Mouse (Mus musculus): ENCODE measurements at regions not wholly inside any gene's neighbourhood (a gene's known extent, or its start where the extent isn't known, plus 50 kb on each side); places are given as distances from the start of the nearest gene placed in this dataset.

DNA sequence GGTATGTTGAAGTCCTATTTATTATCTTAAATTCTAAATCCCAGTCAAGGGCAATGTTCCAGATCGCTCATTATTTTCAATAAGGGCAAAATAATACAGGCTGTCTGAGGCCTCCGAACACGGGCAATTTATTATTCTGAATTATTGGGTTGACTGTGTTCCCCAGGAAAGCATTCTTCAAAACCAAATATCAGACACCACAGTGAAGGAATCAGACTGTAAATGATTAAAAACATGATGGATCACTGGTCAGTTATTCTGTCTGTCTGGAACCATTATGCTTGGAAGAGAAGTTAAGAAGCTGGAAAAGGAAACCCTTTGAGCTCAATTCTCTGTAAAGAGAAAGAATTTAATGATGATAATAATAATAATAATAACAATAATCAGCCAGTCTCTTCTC lies 417.4 kb upstream of the Dcn start:
- Histone ChIP-seq H3K4me2 (replicated peaks) (no peak overlapping the region), H3K9me3 (no peaks in the 10 kb centered on the region), H3K27me3 (no peaks in the 10 kb centered on the region), H3K9ac (no peak overlapping the region), H3K4me1 (peaks cover 10% of the 10 kb centered on the region), H3K4me3 (no peak overlapping the region), H3K27ac (no peak overlapping the region), H3K36me3 (no peaks in the 10 kb centered on the region)
- WGBS: 74% methylated on average over 3 of the region's 3 CpGs
- ATAC-seq (ENCODE audit: low FRiP score, low read depth): no peak

DNA sequence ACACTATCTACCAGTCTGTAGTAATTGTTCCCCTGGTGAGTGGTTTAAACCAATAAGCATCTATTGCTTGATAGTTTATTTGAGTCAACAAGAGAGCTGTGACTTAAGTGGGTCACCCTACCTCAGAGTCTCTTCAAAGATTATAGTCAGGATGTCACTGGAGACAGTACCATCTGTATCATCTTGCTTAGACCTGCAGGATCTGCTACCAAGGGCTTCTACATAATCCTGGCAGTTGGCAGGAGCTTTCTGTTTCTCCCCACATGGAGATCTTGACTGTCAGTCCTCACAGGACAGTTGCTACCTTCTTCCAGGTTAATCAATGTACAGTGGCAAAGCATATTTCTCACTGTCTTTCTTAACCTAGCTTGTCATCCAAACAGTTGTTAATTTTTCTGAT lies 414.9 kb upstream of the Dcn start:
- Histone ChIP-seq H3K4me3 (no peak overlapping the region), H3K36me3 (no peaks in the 10 kb centered on the region), H3K9ac (no peak overlapping the region), H3K9me3 (no peaks in the 10 kb centered on the region), H3K4me1 (peaks cover 6% of the 10 kb centered on the region; the same call in 1 of the 2 replicates), H3K27ac (no peak overlapping the region), H3K27me3 (no peaks in the 10 kb centered on the region), H3K4me2 (replicated peaks) (no peak overlapping the region)
- ATAC-seq (ENCODE audit: low FRiP score, low read depth): no peak

DNA sequence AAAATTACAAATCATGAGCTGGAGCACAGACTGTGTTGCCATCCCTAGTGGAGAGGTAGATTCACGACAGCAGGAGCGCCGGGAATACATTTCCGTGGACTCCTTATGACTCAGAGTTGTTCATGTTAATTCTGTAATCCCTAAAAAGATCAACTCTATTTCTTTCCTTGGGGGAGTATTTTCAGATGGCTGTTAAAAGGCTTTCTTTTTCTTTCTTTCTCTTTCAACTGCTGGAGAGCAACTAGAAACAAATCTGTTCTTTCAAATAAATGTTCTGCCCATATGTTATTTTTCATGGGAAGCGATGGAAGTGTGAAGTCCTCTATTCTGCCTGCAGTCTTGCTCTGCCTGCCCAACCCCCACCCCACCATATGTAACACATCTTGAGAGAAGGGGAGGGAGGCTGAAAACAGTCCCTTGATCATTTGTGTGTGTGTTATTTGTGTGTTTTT lies 401.4 kb upstream of the Dcn start:
- WGBS: 51% methylated on average over 5 of the region's 5 CpGs
- no peaks in the 10 kb centered on the region for H3K9me3 ChIP-seq
- H3K4me1 ChIP-seq: peaks cover 13% of the 10 kb centered on the region; the same call in 1 of the 2 replicates
- H3K4me3 ChIP-seq: no peak overlapping the region
- H3K9ac ChIP-seq: no peak overlapping the region
- H3K27ac ChIP-seq: peak overlapping the region; percentile 0; the same call in 1 of the 2 replicates
- no peak overlapping the region for H3K4me2 ChIP-seq (replicated peaks)
- no peak for ATAC-seq (ENCODE audit: low FRiP score, low read depth)
- H3K36me3 ChIP-seq: no peaks in the 10 kb centered on the region
- H3K27me3 ChIP-seq: no peaks in the 10 kb centered on the region

DNA sequence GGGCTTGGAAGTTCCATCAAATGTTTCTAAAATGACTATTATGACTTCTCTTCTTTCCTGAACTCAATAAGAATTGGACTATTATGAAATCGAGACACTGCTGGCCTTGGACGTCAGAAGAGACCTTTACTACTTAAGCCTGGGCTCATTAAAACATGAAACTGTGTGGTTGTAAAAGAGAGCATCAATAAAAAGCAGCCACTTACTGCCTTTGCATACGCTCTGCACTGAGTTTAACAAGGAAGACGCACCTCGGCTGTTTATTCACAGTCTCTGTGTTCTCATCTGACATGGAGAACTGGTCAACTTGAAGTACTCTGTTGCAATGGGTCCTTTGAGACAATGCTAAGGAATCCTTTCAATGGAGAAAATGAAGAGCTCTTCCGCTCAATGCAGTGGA lies 399.8 kb upstream of the Dcn start:
- H3K36me3 ChIP-seq: no peaks in the 10 kb centered on the region
- no peak overlapping the region for H3K27ac ChIP-seq
- no peak overlapping the region for H3K4me3 ChIP-seq
- WGBS: 32% methylated on average over 6 of the region's 6 CpGs
- no peaks in the 10 kb centered on the region for H3K27me3 ChIP-seq
- H3K9me3 ChIP-seq: no peaks in the 10 kb centered on the region
- ATAC-seq (ENCODE audit: low FRiP score, low read depth): no peak
- peaks cover 13% of the 10 kb centered on the region; the same call in 1 of the 2 replicates for H3K4me1 ChIP-seq
- H3K9ac ChIP-seq: no peak overlapping the region
- H3K4me2 ChIP-seq (replicated peaks): no peak overlapping the region

DNA sequence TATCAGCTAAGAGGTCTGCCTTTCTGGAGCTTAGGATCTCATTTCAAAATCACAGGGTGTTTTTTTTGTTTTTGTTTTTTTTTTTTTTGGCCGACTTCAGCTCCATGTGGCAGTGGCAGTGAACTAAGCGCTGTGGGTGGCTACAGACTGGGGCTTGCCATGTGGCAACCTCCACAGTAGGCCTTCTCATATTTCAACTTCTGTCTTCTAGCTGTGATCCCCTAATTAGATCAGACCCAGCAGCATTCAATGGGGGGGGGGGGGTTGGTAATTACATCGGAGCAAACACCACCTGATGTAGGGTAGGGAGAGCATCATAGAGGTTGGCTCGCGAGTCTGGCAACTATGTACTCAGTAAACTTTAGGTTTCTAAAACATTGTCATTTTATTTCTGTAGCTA lies 392.1 kb upstream of the Dcn start:
- WGBS: 23% methylated on average over 5 of the region's 5 CpGs
- Histone ChIP-seq H3K27ac (no peak overlapping the region), H3K27me3 (no peaks in the 10 kb centered on the region), H3K4me2 (replicated peaks) (no peak overlapping the region), H3K4me1 (peaks cover 5% of the 10 kb centered on the region; the same call in 1 of the 2 replicates), H3K36me3 (no peaks in the 10 kb centered on the region), H3K9me3 (no peaks in the 10 kb centered on the region), H3K9ac (no peak overlapping the region), H3K4me3 (no peak overlapping the region)
- ATAC-seq (ENCODE audit: low FRiP score, low read depth): no peak

DNA sequence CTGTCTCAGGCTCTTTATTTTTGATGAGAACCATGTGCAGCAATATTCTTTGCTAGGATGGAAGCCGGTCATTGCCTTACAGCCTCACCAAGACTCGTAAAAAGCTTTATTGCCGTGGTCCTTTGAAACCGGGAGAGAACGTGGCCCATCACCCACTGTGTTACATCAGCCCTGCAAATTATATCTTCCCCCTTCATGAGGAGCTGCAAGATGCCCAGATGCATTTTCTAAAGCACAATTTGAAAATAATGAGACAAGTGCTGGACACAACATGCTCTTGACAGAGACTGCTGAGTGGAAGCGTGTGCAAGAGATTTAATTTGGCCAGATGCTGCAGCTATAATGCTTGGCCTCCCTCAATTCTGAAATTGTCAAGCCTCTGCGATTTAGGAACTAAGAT lies 389.2 kb upstream of the Dcn start:
- ATAC-seq (ENCODE audit: low FRiP score, low read depth): 0 out of 2 replicates have a peak, but pooled peaks have one; percentile 28
- H3K9ac ChIP-seq: no peak overlapping the region

DNA sequence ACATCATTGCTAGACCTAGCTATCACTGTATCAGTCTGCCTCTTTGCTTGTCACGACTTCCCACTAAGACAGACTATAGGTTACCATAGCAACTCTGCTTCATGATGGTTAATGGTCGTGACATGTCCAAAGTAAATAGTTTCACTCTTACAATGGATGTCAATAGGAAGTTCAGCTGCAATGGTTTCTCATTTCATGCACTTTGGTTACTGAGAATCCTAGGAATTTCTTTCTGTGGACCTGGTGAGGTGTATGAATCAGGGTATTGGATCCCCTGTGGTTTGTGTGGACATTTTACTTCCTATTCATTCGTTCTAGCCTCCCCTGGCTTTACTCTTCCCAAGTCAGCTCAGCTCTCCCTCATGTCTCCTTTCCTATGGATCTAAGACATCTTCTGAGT lies 385.5 kb upstream of the Dcn start:
- Histone ChIP-seq H3K27me3 (no peaks in the 10 kb centered on the region), H3K4me3 (no peak overlapping the region), H3K9ac (no peak overlapping the region), H3K27ac (no peak overlapping the region), H3K4me1 (peaks cover 5% of the 10 kb centered on the region; the same call in 1 of the 2 replicates), H3K9me3 (no peaks in the 10 kb centered on the region), H3K4me2 (replicated peaks) (no peak overlapping the region), H3K36me3 (no peaks in the 10 kb centered on the region)
- no peak for ATAC-seq (ENCODE audit: low FRiP score, low read depth)
- WGBS: 61% methylated on average over 3 of the region's 3 CpGs

More for the DNA sequence above, 389.2 kb upstream of the Dcn start:
- no peak overlapping the region for H3K4me3 ChIP-seq
- no peaks in the 10 kb centered on the region for H3K9me3 ChIP-seq
- no peak overlapping the region for H3K27ac ChIP-seq
- H3K36me3 ChIP-seq: no peaks in the 10 kb centered on the region
- 20% methylated on average over 7 of the region's 7 CpGs for WGBS
- H3K4me2 ChIP-seq (replicated peaks): no peak overlapping the region
- H3K4me1 ChIP-seq: peaks cover 5% of the 10 kb centered on the region; the same call in 1 of the 2 replicates
- H3K27me3 ChIP-seq: no peaks in the 10 kb centered on the region

DNA sequence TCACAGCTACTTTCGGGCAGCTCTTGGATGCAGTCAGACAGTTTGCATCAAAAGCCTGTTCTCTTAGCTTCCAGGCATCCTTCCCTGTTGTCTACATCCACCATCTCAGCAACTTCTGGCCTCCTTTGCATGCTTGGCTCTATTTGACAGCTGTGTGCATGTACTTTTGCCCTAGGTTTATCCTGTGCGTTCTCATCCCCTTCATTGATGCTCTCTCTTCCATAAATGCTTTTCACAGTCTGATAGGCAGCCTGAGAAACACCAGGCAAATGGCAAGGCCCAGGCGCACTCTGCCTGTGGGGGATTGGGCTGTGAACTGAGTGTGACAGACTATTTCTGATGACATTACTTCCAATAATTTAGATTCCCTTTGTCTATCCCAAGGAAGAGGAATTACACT lies 364.9 kb upstream of the Dcn start:
- no peak overlapping the region for H3K4me3 ChIP-seq
- no peaks in the 10 kb centered on the region for H3K4me1 ChIP-seq
- WGBS: 85% methylated on average over 3 of the region's 3 CpGs
- no peak overlapping the region for H3K27ac ChIP-seq
- no peaks in the 10 kb centered on the region for H3K27me3 ChIP-seq
- no peak overlapping the region for H3K9ac ChIP-seq
- no peak for ATAC-seq (ENCODE audit: low FRiP score, low read depth)
- H3K36me3 ChIP-seq: no peaks in the 10 kb centered on the region
- H3K9me3 ChIP-seq: no peaks in the 10 kb centered on the region
- no peak overlapping the region for H3K4me2 ChIP-seq (replicated peaks)

DNA sequence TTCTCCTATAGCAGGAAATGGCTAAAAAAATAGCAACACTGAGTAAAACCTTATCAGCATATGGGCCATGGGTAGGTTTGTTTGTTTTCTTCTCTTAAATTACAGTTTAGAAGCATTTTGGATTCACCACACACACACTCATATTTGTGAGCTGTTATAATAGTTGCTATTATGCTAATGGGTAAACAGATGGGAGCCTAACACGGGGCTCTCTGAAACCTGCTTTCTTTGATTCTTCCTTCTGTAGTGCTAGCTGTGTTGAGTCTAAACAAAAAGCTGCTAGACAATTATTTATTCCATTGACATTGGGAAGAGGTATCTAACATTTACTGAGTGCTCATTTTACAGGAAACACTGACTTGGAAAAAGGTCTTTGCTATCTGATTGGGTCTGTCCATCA lies 356.7 kb upstream of the Dcn start:
- Histone ChIP-seq H3K4me1 (no peaks in the 10 kb centered on the region), H3K27ac (no peak overlapping the region), H3K4me3 (no peak overlapping the region), H3K9ac (no peak overlapping the region), H3K9me3 (peaks cover 4% of the 10 kb centered on the region; the same call in 1 of the 2 replicates), H3K27me3 (no peaks in the 10 kb centered on the region), H3K4me2 (replicated peaks) (no peak overlapping the region), H3K36me3 (no peaks in the 10 kb centered on the region)
- no peak for ATAC-seq (ENCODE audit: low FRiP score, low read depth)
- 74% methylated on average over 1 of the region's 1 CpGs for WGBS

DNA sequence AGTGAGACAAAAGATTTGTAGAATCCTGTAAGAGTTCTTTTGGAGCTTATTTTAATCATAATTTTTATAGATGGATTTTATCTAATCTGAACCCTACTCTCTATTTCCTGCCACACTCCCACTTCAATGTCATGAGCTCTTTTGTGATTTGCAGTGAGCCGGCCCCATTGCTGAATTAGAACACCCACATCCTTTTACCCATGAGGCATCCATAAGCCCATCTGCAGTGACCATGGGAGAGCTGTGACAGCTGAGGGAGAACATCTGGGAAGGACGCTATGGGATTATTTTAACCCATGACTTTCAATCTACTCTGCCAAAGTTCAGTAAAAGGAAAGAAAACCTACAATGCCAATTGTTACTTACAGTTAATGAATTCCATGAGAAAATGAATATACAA lies 337.8 kb upstream of the Dcn start:
- WGBS: 77% methylated on average over 2 of the region's 2 CpGs
- Histone ChIP-seq H3K4me1 (0 out of 2 replicates have a peak, but pooled peaks cover 3% of the 10 kb centered on the region), H3K27ac (no peak overlapping the region), H3K4me2 (replicated peaks) (no peak overlapping the region), H3K36me3 (no peaks in the 10 kb centered on the region), H3K9ac (no peak overlapping the region), H3K4me3 (no peak overlapping the region), H3K9me3 (no peaks in the 10 kb centered on the region), H3K27me3 (no peaks in the 10 kb centered on the region)
- no peak for ATAC-seq (ENCODE audit: low FRiP score, low read depth)

DNA sequence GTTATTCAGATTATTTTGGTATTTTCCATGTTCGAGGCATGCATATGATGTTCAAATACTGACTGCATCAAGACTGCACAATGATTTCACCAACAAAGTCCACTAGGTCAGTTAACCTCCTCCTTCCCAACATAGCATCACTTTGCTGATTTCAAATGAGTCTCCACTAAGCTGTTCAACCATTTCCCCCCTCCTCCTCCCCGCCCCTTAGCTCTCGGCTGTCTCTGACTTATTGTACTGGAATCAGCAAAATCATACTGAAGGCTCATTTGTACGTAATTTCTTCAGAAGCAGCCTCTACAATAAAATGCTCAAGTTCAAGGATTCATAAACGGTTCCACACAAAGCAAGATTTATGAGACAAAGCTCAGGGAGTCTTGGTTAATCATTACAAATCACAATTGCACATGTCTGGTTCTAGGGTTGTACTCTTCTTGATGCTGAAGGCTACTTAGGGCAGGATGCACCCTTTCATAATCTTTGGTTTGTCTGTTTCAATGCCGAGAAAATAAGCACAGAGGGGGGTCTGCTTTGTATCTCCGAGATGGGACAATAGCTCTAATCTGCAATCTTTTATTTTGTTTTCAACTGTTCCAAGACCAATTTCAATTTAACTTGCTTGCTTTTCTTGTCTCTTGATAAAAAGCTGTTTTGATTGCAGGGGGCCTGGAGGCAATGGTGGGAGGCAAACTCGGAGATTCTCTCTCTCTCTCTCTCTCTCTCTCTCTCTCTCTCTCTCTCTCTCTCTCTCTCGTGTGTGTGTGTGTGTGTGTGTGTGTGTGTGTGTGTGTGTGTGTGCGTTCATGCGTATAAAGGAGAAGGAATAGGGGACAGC lies 320.6 kb upstream of the Dcn start:
- 68% methylated on average over 10 of the region's 11 CpGs for WGBS
- Histone ChIP-seq H3K36me3 (no peaks in the 10 kb centered on the region), H3K27me3 (no peaks in the 10 kb centered on the region), H3K27ac (no peak overlapping the region), H3K4me1 (no peaks in the 10 kb centered on the region), H3K9me3 (no peaks in the 10 kb centered on the region), H3K4me3 (no peak overlapping the region), H3K4me2 (replicated peaks) (no peak overlapping the region), H3K9ac (no peak overlapping the region)
- no peak for ATAC-seq (ENCODE audit: low FRiP score, low read depth)

DNA sequence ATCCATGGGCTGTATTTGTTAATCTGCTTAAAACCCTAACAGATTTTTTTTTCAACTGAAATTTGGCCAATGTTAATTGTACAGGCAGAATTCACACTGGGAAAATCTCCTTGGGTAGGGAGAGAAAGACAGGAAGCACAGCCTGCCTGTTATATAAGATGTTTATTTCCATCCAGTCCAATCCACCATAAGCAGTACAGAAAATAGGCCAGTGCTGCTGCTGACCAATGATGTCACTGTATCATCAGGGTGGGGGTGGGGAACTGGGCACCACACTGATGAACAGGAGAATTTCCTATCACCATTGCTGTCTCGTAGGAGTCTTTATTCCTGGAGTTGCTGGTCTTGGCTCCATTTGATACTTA lies 320.0 kb upstream of the Dcn start:
- ATAC-seq (ENCODE audit: low FRiP score, low read depth): no peak
- Histone ChIP-seq H3K9ac (no peak overlapping the region), H3K9me3 (no peaks in the 10 kb centered on the region), H3K4me3 (no peak overlapping the region), H3K27me3 (no peaks in the 10 kb centered on the region), H3K4me2 (replicated peaks) (no peak overlapping the region), H3K4me1 (no peaks in the 10 kb centered on the region), H3K27ac (no peak overlapping the region), H3K36me3 (no peaks in the 10 kb centered on the region)
- WGBS: 82% methylated on average over 1 of the region's 1 CpGs
